Mouse (Mus musculus) heart, embryonic 11.5 days (tissue): ENCODE results near the gene Pccb. TPM values are rescaled to one million over a fixed set of nuclear protein-coding genes. Genes with fewer than 3 reads are reported as not detected.

Experiments
- ATAC-seq: fragments of 200-750 bp; cut with Nextera tagmentation; replicated peaks from 2 replicates; pipeline ENCODE4 v1.8.0; 2017; ENCODE audit warnings: moderate library complexity; ENCODE audit not compliant: insufficient number of reproducible peaks, low FRiP score, low TSS enrichment
- H3K27ac ChIP-seq: fragments of 300-500 bp; sonication (generic); 2 replicates; pipeline ENCODE4 v1.5.1; 2014; ENCODE audit warnings: mild to moderate bottlenecking, low read depth, low read length
- H3K27me3 ChIP-seq: fragments of 300-500 bp; sonication (generic); 2 replicates; pipeline ENCODE4 v1.6.1; 2014; ENCODE audit warnings: mild to moderate bottlenecking, low read length, mixed read lengths; ENCODE audit not compliant: control insufficient read depth, insufficient read depth
- H3K36me3 ChIP-seq: fragments of 300-500 bp; sonication (generic); 2 replicates; pipeline ENCODE4 v1.6.1; 2014; ENCODE audit warnings: mild to moderate bottlenecking, low read length, moderate library complexity, mixed read lengths; ENCODE audit not compliant: control insufficient read depth, insufficient read depth
- H3K4me1 ChIP-seq: fragments of 300-500 bp; sonication (generic); 2 replicates; pipeline ENCODE4 v1.6.1; 2014; ENCODE audit warnings: low read length; ENCODE audit not compliant: control insufficient read depth, insufficient read depth
- H3K4me2 ChIP-seq: fragments of 300-500 bp; sonication (generic); 2 replicates; pipeline ENCODE4 v1.6.1; 2014; ENCODE audit warnings: mild to moderate bottlenecking, moderate library complexity
- H3K4me3 ChIP-seq: fragments of 300-500 bp; sonication (generic); 2 replicates; pipeline ENCODE4 v1.5.1; 2014; ENCODE audit warnings: low read depth, low read length
- H3K9ac ChIP-seq: fragments of 300-500 bp; sonication (generic); 2 replicates; pipeline ENCODE4 v1.6.1; 2014; ENCODE audit warnings: mild to moderate bottlenecking, low read depth, low read length, moderate library complexity
- H3K9me3 ChIP-seq: fragments of 300-500 bp; sonication (generic); replicated peaks from 2 replicates; pipeline ENCODE4 v1.6.1; 2016; ENCODE audit warnings: low read length; ENCODE audit not compliant: control insufficient read depth
- WGBS: fragments of 180-500 bp; shearing (Covaris S2); extraction: QIAGEN DNeasy Blood & Tissue Kit; methylation state at CpG from one replicate; pipeline ENCODE4 v1.1.7; 2014; ENCODE audit not compliant: insufficient replicate concordance; 5-methylcytosine and 5-hydroxymethylcytosine counted together
- polyA plus RNA-seq: library from polyadenylated mRNA; unstranded; fragments of >200 nt; fragmentation: Nextera tagmentation; extraction: Ambion mirVana; gene quantifications from 2 replicates; pipeline ENCODE4 v1.2.1, GENCODE M21; 2014

The Pccb gene
- polyA plus RNA-seq, 1 experiment from 2014 or later, result 17.8 TPM

GRCm38 (mm10) chr9:101003302-101003701 is 31.4 kb downstream of the Pccb start:
- H3K27me3 ChIP-seq, result no peaks in the 10 kb centered on the region
- peaks cover 7% of the 10 kb centered on the region for H3K9me3 ChIP-seq
- H3K9ac ChIP-seq, result no peak overlapping the region
- no peak overlapping the region for H3K4me3 ChIP-seq
- H3K36me3 ChIP-seq, result peaks cover 6% of the 10 kb centered on the region; the same call in 1 of the 2 replicates
- H3K4me2 ChIP-seq, result no peak overlapping the region
- ATAC-seq, result no peak
- no peak overlapping the region for H3K27ac ChIP-seq
- H3K4me1 ChIP-seq, result no peaks in the 10 kb centered on the region
- WGBS, result 83% methylated on average over 5 of the region's 5 CpGs

- Histone ChIP-seq H3K36me3 (peaks cover 9% of the 10 kb centered on the region; the same call in 1 of the 2 replicates), H3K4me3 (no peak overlapping the region), H3K27me3 (no peaks in the 10 kb centered on the region), H3K9ac (no peak overlapping the region), H3K4me2 (no peak overlapping the region), H3K4me1 (no peaks in the 10 kb centered on the region), H3K9me3 (peaks cover 7% of the 10 kb centered on the region), H3K27ac (no peak overlapping the region)
- no peak for ATAC-seq
- WGBS, result 89% methylated on average over 8 of the region's 8 CpGs
Observed at GRCm38 (mm10) chr9:101002841-101003240, 31.9 kb downstream of the Pccb start.

- 89% methylated on average over 4 of the region's 4 CpGs for WGBS
- H3K27ac ChIP-seq, result no peak overlapping the region
- H3K9ac ChIP-seq, result no peak overlapping the region
- ATAC-seq, result no peak
- H3K27me3 ChIP-seq, result no peaks in the 10 kb centered on the region
- peaks cover 7% of the 10 kb centered on the region for H3K9me3 ChIP-seq
- H3K4me1 ChIP-seq, result no peaks in the 10 kb centered on the region
- H3K4me3 ChIP-seq, result no peak overlapping the region
- no peak overlapping the region for H3K4me2 ChIP-seq
- H3K36me3 ChIP-seq, result peaks cover 9% of the 10 kb centered on the region; the same call in 1 of the 2 replicates
Observed at GRCm38 (mm10) chr9:101002053-101002452, 32.6 kb downstream of the Pccb start.

- no peak overlapping the region for H3K9ac ChIP-seq
- WGBS, result 61% methylated on average over 2 of the region's 2 CpGs
- H3K27me3 ChIP-seq, result no peaks in the 10 kb centered on the region
- no peak for ATAC-seq
- no peak overlapping the region for H3K27ac ChIP-seq
- no peak overlapping the region for H3K4me2 ChIP-seq
- peaks cover 16% of the 10 kb centered on the region for H3K36me3 ChIP-seq
- H3K4me1 ChIP-seq, result no peaks in the 10 kb centered on the region
- peaks cover 2% of the 10 kb centered on the region; the same call in 1 of the 2 replicates for H3K9me3 ChIP-seq
- no peak overlapping the region for H3K4me3 ChIP-seq
Observed at GRCm38 (mm10) chr9:100997138-100997537, 37.6 kb downstream of the Pccb start.

GRCm38 (mm10) chr9:100993937-100994336 is 40.8 kb downstream of the Pccb start:
- Histone ChIP-seq H3K4me1 (no peaks in the 10 kb centered on the region), H3K36me3 (peaks cover 12% of the 10 kb centered on the region), H3K4me3 (no peak overlapping the region), H3K9me3 (no peaks in the 10 kb centered on the region), H3K27ac (no peak overlapping the region), H3K27me3 (no peaks in the 10 kb centered on the region), H3K4me2 (no peak overlapping the region), H3K9ac (no peak overlapping the region)
- 67% methylated on average over 4 of the region's 4 CpGs for WGBS
- no peak for ATAC-seq

- H3K9ac ChIP-seq, result no peak overlapping the region
- H3K9me3 ChIP-seq, result no peaks in the 10 kb centered on the region
- whole genome bisulfite sequencing, result 84% methylated on average over 2 of the region's 2 CpGs
- no peak overlapping the region for H3K4me2 ChIP-seq
- H3K27ac ChIP-seq, result no peak overlapping the region
- H3K4me3 ChIP-seq, result no peak overlapping the region
- no peak for ATAC-seq
- H3K36me3 ChIP-seq, result peaks cover 8% of the 10 kb centered on the region; the same call in 1 of the 2 replicates
- no peaks in the 10 kb centered on the region for H3K27me3 ChIP-seq
- no peaks in the 10 kb centered on the region for H3K4me1 ChIP-seq
Observed at GRCm38 (mm10) chr9:100992191-100992590, 42.5 kb downstream of the Pccb start.

GRCm38 (mm10) chr9:100991321-100991720 is 43.4 kb downstream of the Pccb start:
- peaks cover 8% of the 10 kb centered on the region for H3K36me3 ChIP-seq
- no peak overlapping the region for H3K4me2 ChIP-seq
- no peaks in the 10 kb centered on the region for H3K9me3 ChIP-seq
- no peak overlapping the region for H3K9ac ChIP-seq
- ATAC-seq, result no peak
- H3K27ac ChIP-seq, result no peak overlapping the region
- no peak overlapping the region for H3K4me3 ChIP-seq
- 88% methylated on average over 2 of the region's 2 CpGs for WGBS
- H3K27me3 ChIP-seq, result no peaks in the 10 kb centered on the region
- no peaks in the 10 kb centered on the region for H3K4me1 ChIP-seq

GRCm38 (mm10) chr9:100990609-100991008 is 44.1 kb downstream of the Pccb start:
- Histone ChIP-seq H3K36me3 (peaks cover 10% of the 10 kb centered on the region), H3K4me2 (no peak overlapping the region), H3K9me3 (no peaks in the 10 kb centered on the region), H3K27me3 (no peaks in the 10 kb centered on the region), H3K4me3 (no peak overlapping the region), H3K27ac (no peak overlapping the region), H3K4me1 (no peaks in the 10 kb centered on the region), H3K9ac (no peak overlapping the region)
- WGBS, result 90% methylated on average over 5 of the region's 5 CpGs
- ATAC-seq, result no peak

GRCm38 (mm10) chr9:100987850-100988249 is 46.8 kb downstream of the Pccb start:
- Histone ChIP-seq H3K27me3 (no peaks in the 10 kb centered on the region), H3K4me2 (no peak overlapping the region), H3K9ac (no peak overlapping the region), H3K4me1 (no peaks in the 10 kb centered on the region), H3K27ac (no peak overlapping the region), H3K9me3 (no peaks in the 10 kb centered on the region), H3K36me3 (peaks cover 2% of the 10 kb centered on the region), H3K4me3 (no peak overlapping the region)
- 84% methylated on average over 3 of the region's 3 CpGs for WGBS
- ATAC-seq, result no peak
